Mouse (Mus musculus) gastrocnemius, adult 2 months (tissue): ENCODE measurements around the gene Slc6a3. TPM values are rescaled to one million over a fixed set of nuclear protein-coding genes. Genes with fewer than 3 reads are reported as not detected.

Source experiments
- DNase-seq: peaks from one replicate; pipeline ENCODE4 v3.0.0; 2022
- H3K27ac ChIP-seq: fragments of 200-600 bp; 2 replicates; pipeline ENCODE4 v1.8.1; 2022; ENCODE audit warnings: mild to moderate bottlenecking
- H3K4me3 ChIP-seq: fragments of 200-600 bp; 2 replicates; pipeline ENCODE4 v1.8.1; 2022; ENCODE audit warnings: mild to moderate bottlenecking, moderate library complexity
- CTCF ChIP-seq: fragments of 200-600 bp; IDR thresholded peaks from 2 replicates; pipeline ENCODE4 v1.8.1; 2022; ENCODE audit warnings: antibody characterized with exemption, mild to moderate bottlenecking, moderate library complexity
- intact Hi-C: fragments of 180-260 bp; cut with DNase I; formaldehyde crosslinking; loops from one replicate; pipeline ENCODE4 v1.15.1; 2025
- total RNA-seq, 2 experiments: library from RNA; stranded (reverse); gene quantifications; 2 replicates each; pipeline ENCODE4 v1.2.3; 2021

The Slc6a3 gene
- total RNA-seq, 2 experiments from 2014 or later: not detected

- H3K4me3 ChIP-seq: no peak overlapping the region
- no peak overlapping the region for H3K27ac ChIP-seq
- no peak for DNase-seq
- TF ChIP-seq CTCF: no peak
- intact Hi-C loops: loop anchor here (5.0 kb wide), 2 partner anchors 92 to 112 kb away; partner anchors contain the start of gene Clptm1l
These were observed 26.7 kb upstream of the Slc6a3 start for GRCm38 (mm10) chr13:73509869-73510268.

DNA sequence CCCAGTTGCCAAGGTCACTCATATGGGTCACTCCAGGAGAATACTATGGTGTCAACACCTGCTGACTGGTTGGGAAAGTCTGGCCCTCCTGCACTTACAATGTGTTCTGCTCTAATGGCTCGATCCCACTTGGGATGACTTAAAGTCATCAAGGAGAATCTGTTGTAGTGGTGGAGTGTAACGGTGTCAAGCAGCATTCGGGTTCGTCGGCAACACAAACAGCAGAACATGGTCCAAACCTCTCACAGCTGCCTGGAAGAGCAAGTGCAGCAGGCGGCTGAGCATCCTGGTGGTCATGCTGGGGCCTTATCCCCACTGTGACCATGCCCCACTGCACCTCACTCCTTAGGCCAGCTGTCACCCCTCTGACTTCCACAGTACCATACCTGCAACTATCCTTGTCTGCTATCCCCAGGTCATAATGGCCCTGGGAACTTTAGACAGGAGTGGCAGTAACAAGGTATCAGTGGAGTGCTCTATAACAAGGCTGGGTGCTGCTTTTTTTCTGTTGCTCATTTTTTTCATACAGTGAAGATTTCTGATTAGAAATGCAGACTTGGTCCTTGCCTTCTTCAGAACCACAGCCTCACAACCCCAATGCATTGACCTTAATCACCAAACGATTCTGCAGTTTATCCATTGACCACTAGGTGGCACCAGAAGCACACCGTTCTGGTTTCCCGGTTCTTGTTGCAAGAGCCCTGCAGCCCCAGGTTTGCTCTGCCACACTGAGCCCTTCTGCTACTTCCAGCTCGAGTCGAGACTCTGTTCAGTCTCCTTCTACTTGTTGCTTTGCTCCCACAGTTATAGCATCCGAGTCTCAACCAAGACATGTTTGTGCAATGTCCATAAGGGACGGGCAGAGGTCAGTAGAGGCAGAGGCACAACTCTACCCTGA is 23.5 kb upstream of the Slc6a3 start:
- intact Hi-C loops: loop anchor here (1.0 to 5.0 kb wide), 3 partner anchors 89 to 179 kb away; partner anchors contain the start of gene Clptm1l
- no peak overlapping the region for H3K4me3 ChIP-seq
- H3K27ac ChIP-seq: no peak overlapping the region
- peak; percentile 58 for DNase-seq
- peak; percentile 95 for TF ChIP-seq CTCF

DNA sequence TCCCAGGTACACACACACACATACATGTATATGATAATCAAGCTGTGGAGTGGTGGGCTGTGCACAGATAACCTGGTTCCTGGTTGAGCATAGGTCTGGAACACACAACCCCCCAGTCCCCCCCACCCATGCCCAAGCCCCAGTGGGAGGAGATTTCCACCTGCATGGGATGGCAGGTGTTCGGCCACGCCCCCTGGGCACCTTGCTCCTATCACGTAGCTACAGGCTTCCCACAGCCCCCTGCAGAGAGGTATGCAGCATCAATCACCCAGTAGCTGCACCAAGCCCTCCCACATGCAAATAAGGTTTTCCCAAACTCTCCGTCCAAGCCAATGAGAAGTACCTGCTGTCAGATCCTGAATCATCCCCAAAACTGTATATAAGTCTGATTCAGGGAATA is 19.7 kb upstream of the Slc6a3 start:
- intact Hi-C loops: no loop called here
- no peak overlapping the region for H3K4me3 ChIP-seq
- H3K27ac ChIP-seq: no peak overlapping the region
- TF ChIP-seq CTCF: no peak
- no peak for DNase-seq

DNA sequence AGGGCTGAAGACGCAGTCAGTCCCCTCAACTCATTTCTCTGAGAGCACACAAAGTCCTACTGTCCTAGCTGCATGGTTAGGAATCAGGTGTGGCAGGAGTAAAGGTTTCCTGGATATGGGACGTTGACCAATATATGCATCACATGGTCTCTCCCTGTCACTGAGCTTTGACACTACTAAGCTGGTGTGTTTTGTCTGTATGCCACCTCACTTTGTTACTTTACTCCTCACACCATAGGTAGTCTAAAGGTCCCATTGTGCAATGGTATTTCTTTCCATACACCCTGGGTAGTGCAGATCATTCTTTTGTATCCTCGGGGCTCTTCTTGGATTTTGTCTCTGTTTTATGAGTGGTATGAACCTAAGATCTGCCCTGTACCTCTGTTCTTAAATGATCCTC is 2.8 kb upstream of the Slc6a3 start:
- Histone ChIP-seq H3K27ac (no peak overlapping the region), H3K4me3 (no peak overlapping the region)
- no peak for TF ChIP-seq CTCF
- intact Hi-C loops: no loop called here
- DNase-seq: no peak

- H3K27ac ChIP-seq: no peak overlapping the region
- no peak for DNase-seq
- intact Hi-C loops: no loop called here
- H3K4me3 ChIP-seq: no peak overlapping the region
- no peak for TF ChIP-seq CTCF
These were observed 1.3 kb upstream of the Slc6a3 start for GRCm38 (mm10) chr13:73535287-73535686.

GRCm38 (mm10) chr13:73536824-73537223 is 277 bp downstream of the Slc6a3 start:
- DNase-seq: no peak
- no peak for TF ChIP-seq CTCF
- intact Hi-C loops: no loop called here
- Histone ChIP-seq H3K27ac (no peak overlapping the region), H3K4me3 (peak overlapping the region; percentile 65)

GRCm38 (mm10) chr13:73564201-73564600 is 27.7 kb downstream of the Slc6a3 start:
- Histone ChIP-seq H3K27ac (no peak overlapping the region), H3K4me3 (no peak overlapping the region)
- TF ChIP-seq CTCF: no peak
- DNase-seq: no peak
- intact Hi-C loops: no loop called here

GRCm38 (mm10) chr13:73575051-73575450 is 38.5 kb downstream of the Slc6a3 start:
- no peak overlapping the region for H3K4me3 ChIP-seq
- no peak for TF ChIP-seq CTCF
- intact Hi-C loops: no loop called here
- no peak overlapping the region for H3K27ac ChIP-seq
- no peak for DNase-seq

GRCm38 (mm10) chr13:73577277-73577676 is 40.7 kb downstream of the Slc6a3 start:
- intact Hi-C loops: no loop called here
- Histone ChIP-seq H3K27ac (no peak overlapping the region), H3K4me3 (no peak overlapping the region)
- no peak for DNase-seq
- TF ChIP-seq CTCF: no peak

DNA sequence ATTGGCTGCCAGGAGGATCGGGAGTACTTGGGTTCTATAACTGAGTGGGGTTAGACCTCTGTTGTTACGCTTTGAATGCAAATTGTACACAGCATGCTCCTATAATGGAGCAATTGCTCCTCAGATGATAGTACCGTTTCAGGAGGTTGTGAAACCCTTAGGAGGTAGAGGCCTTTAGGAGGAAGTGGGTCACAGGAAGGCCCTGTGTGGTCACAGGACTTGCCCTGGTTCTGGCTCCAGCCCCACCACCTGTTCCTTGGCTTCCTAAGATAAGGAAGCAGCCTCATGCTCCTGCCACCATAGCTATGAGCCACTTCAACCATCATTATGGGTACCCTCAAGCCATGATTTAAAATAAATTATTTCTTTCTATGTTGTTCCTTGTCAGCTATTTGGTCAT is 54.9 kb downstream of the Slc6a3 start:
- no peak for DNase-seq
- Histone ChIP-seq H3K27ac (no peak overlapping the region), H3K4me3 (no peak overlapping the region)
- no peak for TF ChIP-seq CTCF
- intact Hi-C loops: no loop called here

- intact Hi-C loops: no loop called here
- no peak for DNase-seq
- TF ChIP-seq CTCF: no peak
- no peak overlapping the region for H3K4me3 ChIP-seq
- no peak overlapping the region for H3K27ac ChIP-seq
These were observed 56.0 kb downstream of the Slc6a3 start for GRCm38 (mm10) chr13:73592546-73592945.

GRCm38 (mm10) chr13:73596276-73596675 is 59.7 kb downstream of the Slc6a3 start:
- Histone ChIP-seq H3K27ac (no peak overlapping the region), H3K4me3 (no peak overlapping the region)
- no peak for TF ChIP-seq CTCF
- intact Hi-C loops: no loop called here
- no peak for DNase-seq

GRCm38 (mm10) chr13:73600217-73600616 is 63.7 kb downstream of the Slc6a3 start:
- intact Hi-C loops: loop anchor here (5.0 to 10.0 kb wide), 4 partner anchors 88 to 795 kb away; partner anchors contain the start of genes Ftl1-ps1, Mrpl36, Ndufs6 and Zfp72
- DNase-seq: no peak
- no peak for TF ChIP-seq CTCF
- Histone ChIP-seq H3K27ac (no peak overlapping the region), H3K4me3 (no peak overlapping the region)
